Mouse (Mus musculus) left cerebral cortex, postnatal 14 days (tissue): ENCODE results near the gene Nell2. TPM values are rescaled to one million over a fixed set of nuclear protein-coding genes. Genes with fewer than 3 reads are reported as not detected.
"Not testable (repeated sequence)": the region's sequence is repeated elsewhere in the genome, so short reads cannot be mapped to it uniquely, and the experiment has no call there.

ENCODE experiments used
- DNase-seq, 2 experiments: peaks; one replicate each; pipeline ENCODE4 v3.0.0; 2021 to 2022; ENCODE audit warnings: low spot score in 2 of 2, mixed read lengths in 1 of 2
- intact Hi-C: fragments of 180-260 bp; cut with DNase I; formaldehyde crosslinking; loops from one replicate; pipeline ENCODE4 v1.15.1; 2025
- total RNA-seq, 2 experiments: library from RNA; stranded (reverse); gene quantifications; 2 replicates each; pipeline ENCODE4 v1.2.3; 2021

The Nell2 gene
- total RNA-seq, 2 experiments from 2014 or later, result 581 to 600 TPM

DNA sequence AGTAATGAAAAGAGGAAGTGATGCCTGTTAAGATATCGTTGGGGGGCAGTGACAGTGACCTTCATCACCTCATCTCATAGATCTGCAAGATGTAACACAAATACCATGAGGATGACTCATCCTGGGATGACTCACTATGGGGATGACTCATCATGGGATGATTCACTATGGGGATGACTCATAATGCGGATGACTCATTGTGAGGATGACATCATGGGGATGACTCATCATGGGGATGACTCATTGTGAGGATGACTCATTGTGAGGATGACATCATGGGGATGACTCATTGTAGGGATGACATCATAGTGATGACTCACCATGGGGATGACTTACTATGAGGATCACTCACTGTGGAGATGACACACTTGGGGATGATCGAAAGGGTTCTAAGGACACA lies 251.8 kb downstream of the Nell2 start:
- DNase-seq, result peak in 1 of 2 experiments; percentile 26
- intact Hi-C loops, result loop anchor here (10.0 kb wide), 1 partner anchor 298 kb away; no protein-coding TSS in a partner anchor

DNA sequence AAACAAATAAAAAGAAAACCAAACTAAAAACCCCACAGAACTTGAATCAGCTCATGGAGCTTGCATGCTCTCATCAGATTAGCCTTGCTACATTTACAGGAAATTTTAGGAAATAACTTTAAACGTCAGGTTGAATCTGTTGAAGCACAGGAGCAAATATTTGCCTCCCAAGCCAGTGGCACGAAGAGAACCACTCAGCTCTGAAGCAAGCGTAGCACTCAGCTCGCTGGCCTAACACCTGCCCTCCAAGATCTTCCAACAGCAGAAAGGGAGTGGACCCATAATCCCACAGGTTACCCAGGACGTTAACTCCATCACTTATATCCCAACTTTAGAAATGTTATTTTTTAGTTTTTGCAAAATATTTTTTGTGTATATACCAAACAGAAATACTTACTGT lies 252.8 kb downstream of the Nell2 start:
- DNase-seq, result no peak
- intact Hi-C loops, result loop anchor here (10.0 kb wide), 1 partner anchor 299 kb away; no protein-coding TSS in a partner anchor

DNA sequence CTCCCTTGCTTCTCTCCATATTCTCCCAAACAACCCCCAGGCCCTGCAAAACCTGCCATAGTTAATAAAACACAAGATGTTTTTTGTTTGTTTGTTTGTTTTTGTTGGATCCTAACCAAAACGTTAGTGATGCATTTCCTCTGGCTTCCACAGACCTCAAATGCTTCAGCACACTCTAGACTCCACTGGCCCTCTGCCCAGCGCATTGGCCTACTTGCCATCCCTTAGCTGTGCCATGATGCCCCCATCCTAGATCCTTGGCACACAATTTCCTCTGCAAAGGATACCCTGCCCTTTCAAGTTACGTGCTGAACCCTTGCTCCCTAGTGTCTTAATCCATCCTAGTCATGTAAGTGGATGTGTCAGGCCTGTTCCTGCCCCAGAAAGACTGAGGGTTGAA lies 255.1 kb downstream of the Nell2 start:
- intact Hi-C loops, result loop anchor here (10.0 kb wide), 1 partner anchor 302 kb away; no protein-coding TSS in a partner anchor

DNA sequence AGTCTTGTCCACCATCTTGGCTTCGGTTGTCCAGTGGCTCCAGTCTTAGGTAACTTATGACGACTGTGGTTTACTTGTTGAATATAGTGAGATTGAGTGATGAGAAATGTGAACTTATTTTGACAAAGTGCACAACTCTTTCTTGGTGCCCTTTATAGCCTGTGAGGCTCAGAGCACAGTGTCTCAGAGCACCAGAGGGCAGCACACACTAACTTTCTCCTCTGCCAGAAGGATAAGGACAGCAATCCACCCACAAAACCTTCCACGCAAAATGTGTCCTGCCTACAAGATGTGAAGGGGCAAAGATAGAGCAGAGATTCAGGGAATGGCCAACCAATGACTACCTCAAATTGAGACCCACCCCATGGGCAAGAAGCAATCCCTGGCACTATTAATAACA lies 256.2 kb downstream of the Nell2 start:
- intact Hi-C loops, result loop anchor here (10.0 kb wide), 1 partner anchor 303 kb away; no protein-coding TSS in a partner anchor
- DNase-seq, result peak in 1 of 2 experiments; percentile 21

More for the DNA sequence above, 255.1 kb downstream of the Nell2 start:
- no peak for DNase-seq

DNA sequence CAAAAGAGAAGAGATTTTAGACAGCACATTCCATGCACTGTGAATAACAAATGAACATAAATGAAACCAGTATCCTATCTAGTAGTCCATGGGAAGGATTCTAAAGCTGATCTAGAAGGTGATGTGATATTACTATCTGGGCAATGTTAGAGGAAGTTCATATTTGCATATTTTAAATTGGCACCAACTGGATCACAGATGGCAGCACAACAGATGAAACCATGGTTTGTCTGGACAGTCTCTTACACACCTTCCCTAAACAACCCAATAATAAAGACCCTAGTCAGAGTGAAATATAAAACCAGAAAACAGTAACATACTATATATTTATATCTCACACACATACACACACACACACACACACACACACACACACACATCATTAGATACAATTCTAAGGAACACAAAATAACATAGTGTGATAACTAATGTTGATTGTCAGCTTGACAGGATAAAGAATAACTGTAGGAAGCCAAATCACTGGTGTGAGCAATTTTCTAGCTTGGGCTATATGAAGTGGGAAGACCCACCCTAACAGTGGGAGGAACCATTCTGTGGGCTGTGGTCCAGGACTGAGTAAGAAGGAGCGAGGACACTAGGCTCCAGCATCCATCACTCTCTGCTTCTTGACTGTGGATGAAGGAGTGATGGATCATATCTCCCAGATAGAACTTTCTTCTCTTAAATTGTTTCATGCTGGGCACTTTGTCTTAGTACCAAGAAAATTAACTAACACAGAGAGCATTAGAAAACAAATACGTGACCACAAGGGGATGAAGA lies 268.5 kb downstream of the Nell2 start:
- intact Hi-C loops, result no loop called here
- no peak for DNase-seq

DNA sequence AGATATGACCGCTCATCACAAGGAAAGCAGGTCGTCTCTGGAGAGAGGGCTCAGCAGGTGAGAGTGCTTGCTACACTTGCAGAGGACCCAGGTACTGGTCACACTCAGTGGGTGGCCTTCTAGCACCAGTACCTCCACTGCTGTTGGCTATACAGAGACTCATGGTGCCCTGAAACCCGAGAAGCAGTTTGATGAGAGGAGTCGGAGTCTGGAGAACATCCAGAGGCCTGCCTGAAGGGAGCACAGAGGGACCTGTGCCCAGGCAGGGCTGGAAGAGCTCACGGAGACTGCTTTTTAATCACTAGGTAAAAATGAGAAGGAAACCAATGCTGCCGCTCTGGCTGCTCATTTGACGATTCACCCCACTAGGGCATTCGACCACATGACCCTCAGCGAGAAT lies 271.2 kb downstream of the Nell2 start:
- DNase-seq, result no peak
- intact Hi-C loops, result no loop called here

DNA sequence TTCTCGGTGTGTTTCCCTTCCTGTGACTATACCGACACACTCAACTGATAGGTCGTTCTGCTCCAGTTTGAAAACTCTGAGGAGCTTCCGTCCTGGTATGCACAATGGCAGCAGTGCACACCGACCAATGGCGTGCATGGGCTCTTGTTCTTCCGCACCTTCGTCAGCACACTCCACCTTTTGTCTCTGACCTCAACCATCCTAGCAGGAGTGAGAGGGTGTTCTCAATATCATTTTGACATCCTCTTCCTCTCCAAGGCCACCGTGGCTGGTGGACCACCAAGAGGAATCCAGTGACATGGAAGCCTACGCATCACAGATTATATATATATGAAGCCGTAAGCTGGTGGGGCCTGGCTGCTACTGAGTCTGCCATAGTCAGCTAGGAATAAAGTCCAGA lies 282.8 kb downstream of the Nell2 start:
- intact Hi-C loops, result no loop called here
- DNase-seq, result no peak

DNA sequence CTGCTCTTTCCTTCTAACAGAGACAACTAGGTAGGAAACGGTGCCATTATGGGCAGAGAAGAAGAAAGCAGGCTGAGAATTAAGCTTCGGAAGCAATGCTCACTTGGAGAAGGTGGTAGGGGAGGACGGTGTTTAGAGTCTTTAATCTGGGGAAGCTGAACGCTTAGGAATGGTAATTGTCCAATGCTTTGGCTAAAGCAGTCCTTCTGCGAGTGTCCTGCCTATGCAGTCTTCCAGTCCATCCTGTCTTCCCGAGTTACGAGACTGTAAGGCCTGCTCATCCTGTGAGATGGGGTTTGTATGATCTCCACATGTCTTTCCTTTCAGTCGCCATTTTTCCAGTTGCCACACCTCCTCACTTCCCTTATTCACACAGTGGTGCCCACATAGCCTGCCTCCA lies 284.5 kb downstream of the Nell2 start:
- DNase-seq, result no peak
- intact Hi-C loops, result no loop called here

DNA sequence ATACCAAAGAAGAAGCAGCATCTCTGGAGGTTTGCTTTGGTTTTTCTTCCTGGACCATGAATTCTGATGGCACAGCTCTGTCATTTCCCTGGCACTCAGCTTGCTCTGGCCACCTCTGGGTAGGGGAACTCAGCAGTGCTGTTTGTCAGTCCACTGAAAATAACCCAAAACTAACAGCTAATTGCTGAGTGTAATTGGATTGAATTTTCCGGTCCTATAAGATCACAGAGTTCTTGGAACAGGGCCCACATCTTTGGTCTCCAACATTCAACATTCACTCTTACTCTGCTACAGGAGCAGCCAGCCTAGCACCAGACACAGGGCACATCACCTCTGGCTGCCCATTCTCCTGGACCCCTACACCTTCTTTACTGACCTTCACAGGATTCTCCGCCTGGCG lies 287.2 kb downstream of the Nell2 start:
- DNase-seq, result no peak
- intact Hi-C loops, result no loop called here

DNA sequence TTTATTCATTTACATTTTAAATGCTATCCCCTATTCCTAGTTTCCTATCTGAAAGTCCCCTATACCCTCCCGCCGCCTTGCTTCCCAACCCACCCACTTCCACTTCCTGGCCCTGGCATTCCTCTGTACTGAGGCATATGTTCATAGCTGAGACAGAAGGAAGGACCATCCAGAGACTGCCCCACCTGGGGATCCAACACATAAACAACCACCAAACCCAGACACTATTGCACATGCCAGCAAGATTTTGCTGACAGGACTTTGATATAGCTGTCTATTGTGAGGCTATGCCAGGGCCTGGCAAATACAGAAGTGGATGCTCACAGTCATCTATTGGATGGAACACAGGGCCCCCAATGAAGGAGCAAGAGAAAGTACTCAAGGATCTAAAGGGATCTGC lies 291.3 kb downstream of the Nell2 start:
- intact Hi-C loops, DNase-seq: not testable (repeated sequence)

DNA sequence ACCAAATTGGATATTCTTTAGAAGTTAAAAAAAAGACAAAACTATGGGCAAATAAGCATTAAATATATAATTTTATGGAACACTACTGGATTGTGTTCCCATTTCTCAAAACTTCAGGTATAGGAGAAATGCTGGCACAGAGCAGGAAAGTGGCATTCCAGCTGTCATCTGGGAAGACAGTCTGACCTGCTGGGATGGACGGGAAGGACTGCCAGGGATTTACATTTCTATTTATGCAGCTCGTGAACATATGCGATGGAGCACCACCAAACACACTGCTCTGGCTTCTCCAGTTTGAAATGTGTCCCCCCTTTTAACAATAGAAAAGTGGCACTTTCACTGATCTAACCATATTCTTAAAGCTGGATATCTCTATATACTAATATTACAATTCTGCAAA lies 291.9 kb downstream of the Nell2 start:
- no peak for DNase-seq
- intact Hi-C loops, result no loop called here

DNA sequence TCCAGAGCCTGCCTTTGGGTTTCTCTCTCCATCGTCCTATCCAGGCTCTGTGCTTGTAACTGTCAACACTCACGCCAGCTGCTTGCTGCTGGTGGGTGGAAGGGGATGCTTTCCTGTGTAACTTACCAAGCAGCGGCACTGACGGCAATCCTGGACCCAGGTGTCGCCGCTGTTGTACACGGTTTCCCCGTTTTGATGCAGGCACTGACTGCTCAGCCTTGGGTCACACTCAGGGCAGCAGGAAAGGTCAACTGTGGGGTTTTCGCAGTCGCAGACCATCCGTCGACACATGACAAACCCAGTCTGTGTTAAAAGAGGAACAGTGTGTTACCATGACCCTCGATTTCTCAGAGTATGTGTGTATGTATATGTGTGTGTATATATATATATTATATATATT lies 297.2 kb downstream of the Nell2 start:
- DNase-seq, result no peak
- intact Hi-C loops, result no loop called here

DNA sequence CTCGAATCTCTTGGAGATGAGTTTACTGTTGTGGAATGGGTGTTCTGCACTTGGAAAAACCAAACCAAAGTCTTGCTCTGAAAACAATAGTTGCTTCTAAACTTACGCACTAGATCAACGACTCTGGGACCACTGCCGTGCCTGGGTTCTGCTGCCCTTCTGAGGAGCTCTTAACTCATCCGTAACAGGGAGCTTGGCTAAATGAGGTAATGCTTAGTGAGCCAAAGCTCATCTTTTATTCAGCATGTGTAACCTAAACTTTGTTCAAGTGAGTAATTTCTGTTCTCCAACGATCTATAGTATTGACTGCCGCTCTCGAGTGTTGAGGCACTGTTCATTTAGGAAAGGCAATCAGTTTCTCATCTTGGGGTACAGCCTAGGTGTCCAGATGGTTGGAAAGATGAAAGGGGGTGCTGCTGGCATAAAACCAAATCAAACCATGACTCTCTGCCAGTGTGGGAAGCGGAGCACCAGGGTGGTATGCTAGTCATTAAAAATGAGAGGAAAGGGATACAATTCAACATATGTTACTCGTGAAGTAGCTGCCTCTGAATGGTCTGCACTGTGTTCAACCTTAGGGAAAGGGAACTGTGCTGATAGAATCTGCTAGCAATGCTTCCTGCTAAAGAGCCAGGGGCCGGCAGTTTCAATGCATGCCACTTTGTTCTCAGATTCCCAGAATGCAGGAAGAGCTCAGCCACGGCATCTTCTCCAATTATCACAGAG lies 311.6 kb downstream of the Nell2 start:
- DNase-seq, result no peak
- intact Hi-C loops, result no loop called here

DNA sequence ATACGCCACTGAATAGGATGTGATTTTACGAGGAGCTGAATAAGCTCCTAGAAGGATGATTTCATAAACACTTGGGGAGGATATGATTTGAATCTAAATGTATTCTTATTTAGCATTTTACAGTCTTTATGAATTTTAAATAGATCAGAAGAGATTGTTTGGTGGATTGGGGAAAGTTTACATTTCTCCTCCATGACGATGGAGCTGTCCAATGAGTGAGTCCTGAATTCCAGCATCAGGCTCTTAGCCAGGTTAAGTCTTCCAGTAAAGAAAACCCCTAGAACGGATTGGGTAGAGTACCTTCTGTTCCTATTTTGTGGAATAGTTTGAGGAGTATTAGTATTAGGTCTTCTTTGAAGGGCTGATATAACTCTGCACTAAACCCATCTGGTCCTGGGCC lies 317.8 kb downstream of the Nell2 start:
- intact Hi-C loops, result no loop called here

DNA sequence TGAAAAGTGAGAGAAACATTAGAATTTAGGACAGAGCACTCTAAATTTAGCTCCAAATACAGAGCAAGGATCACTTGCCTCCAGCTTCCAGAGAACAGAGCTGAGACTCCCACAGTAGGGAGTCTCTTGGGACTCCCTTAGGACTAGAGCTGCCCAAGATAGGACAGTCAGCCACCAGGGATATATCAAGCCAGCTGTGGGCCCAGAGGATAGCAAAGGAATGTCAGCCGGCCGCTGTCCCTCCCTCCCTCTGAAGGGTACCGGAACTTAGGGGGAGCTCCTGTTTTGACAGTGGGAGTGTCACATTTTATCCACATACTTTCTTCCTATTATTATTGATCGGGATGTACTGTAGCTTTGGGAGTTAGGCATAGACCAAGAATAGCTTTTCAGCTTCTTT lies 319.2 kb downstream of the Nell2 start:
- intact Hi-C loops, result no loop called here
- DNase-seq, result no peak

More for the DNA sequence above, 317.8 kb downstream of the Nell2 start:
- no peak for DNase-seq

DNA sequence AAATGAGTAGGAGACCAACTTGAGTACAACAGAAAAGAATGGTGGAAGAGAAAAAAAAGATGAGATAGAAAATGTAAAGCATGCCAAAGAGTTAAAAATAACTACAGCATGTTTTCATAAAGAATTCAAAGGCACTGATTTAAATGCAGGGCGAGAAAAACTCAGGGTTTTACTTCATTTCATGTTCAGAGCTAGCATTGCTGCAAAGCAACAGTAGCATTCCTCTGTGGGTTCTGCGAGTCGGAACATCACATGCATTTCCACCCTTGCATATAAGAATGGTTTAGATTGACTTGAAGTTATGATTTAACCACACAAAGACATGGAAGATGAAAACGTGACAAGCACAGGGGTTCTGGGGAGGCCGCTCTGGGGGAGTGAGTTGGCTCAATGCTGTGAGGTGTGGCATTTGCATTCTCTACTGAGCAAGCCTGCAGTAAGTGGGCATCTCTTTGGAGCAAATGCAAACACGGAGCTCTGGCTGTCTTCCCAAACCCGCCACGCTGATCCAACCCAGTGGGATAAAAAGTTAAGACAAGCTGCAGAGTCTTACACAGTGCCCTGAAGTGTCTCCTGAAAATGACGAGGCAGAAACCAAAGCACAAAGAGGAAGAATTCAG lies 334.6 kb downstream of the Nell2 start:
- intact Hi-C loops, result loop anchor here (10.0 kb wide), 1 partner anchor 419 kb away; no protein-coding TSS in a partner anchor
- peak; percentile 59 to 77 for DNase-seq

DNA sequence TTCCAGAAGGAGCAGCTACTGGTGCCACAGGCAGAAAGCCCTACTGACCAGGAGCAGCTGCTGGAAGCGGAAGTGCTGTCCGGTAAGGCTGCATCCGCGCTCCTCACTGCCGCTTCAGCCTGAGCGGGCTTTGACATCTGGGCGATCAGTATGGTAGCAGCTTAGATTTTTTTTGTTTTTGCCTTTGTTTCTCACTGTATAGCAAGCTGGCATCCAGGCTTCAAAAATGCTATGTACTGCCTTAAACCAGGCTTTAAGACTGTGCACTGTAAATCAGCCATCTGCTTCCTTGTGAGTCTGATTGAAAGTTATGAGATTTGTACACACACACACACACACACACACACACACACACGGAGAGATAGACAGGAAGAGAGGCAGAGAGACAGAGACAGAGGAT lies 335.4 kb downstream of the Nell2 start:
- DNase-seq, result no peak
- intact Hi-C loops, result loop anchor here (10.0 kb wide), 1 partner anchor 418 kb away; no protein-coding TSS in a partner anchor

DNA sequence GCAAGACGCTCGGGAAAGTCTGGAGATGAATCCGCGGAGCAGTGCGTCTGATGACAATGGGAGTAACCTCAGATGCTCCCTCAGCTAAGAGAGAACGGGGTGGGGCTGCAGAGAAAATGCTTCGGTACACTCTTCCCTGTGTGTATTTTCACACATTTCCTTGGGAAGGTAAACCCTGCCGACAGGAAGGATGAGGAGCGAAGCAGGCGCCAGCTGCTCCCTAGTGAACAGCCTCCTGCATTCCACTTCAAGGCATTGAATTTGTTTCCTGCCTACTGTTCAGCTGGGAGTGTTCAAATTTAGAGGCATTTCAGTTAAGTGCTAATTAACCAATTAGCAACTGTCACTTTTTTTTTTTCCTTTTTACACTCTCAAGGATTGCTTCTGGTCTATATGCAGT lies 342.1 kb downstream of the Nell2 start:
- intact Hi-C loops, result no loop called here
- peak; percentile 43 to 53 for DNase-seq

DNA sequence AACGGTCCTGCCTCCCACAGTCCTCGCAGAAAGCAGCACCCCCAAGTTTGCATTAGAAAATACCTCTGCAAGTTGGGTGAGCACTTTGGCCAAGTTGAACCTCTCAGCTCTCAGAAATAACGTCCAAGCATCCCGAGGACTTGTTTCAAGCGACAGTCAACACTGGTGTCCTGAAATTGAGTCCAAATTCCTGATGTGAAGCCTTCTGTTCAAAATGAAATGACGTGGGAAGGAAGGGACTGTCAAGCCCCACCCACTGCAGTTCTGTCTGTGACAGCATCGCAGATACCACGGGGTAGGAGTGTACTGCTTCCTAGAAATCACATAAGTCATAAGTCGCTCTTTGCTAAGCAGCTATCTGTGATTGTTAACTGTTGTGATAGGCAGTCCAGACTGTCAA lies 342.9 kb downstream of the Nell2 start:
- intact Hi-C loops, result no loop called here
- DNase-seq, result no peak

DNA sequence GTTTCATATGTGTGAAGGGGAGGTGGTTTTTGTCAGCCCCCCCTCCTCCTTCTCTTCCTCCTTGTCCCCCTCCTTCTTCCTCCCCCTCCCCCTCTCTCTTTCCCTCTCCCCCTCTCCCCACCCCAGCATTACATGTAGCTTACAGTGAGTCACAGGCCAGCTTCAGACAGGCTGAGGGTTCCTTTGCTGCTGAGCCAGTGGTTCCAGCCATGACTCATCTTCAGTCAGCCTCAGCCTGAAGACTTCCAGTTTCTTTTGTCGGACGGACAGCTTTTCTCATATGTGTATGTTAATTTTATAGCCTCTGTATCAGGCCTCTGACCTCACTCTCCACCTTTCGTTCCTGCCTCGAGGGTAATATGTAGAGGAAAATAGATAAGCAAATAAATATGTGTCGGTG lies 344.9 kb downstream of the Nell2 start:
- intact Hi-C loops, result no loop called here
- DNase-seq, result no peak
